Mouse (Mus musculus): ENCODE measurements around the gene H3f3a.

GRCm38 (mm10) chr1:180822276-180822675 is 8.5 kb upstream of the H3f3a start:
- TF ChIP-seq POLR2A (IDR thresholded peaks at IDR 0.05; ENCODE audit: extremely low read depth, insufficient read depth, low read length) = no peak
- no peak for TF ChIP-seq CTCF (IDR thresholded peaks at IDR 0.05; ENCODE audit: extremely low read depth, insufficient read depth, low read length)
